ENCODE assay signal across 23 mouse cellular contexts in genomic region chr5:142792594-142792993, GRCm38 (mm10). TPM values are rescaled to one million over a fixed set of nuclear protein-coding genes. Genes with fewer than 3 reads are reported as not detected.
DNase-seq lines count a peak whose midpoint lies in the region; ATAC-seq lines count a peak whose summit lies in the region.
"Had no signal": no experiment of that assay in that cellular context is flagged by ENCODE, and none has a peak within 500 bp of the region (broad histone marks: within the 10 kb centered on the region; RNA-seq: fewer than 3 reads in every experiment).

No protein-coding gene starts in this region.

- peak; percentile 86 for DNase-seq in heart, adult 11 months
- no peak for DNase-seq in heart, postnatal 25 days (ENCODE audit: low spot score)
- peak; percentile 27 for DNase-seq in induced T-regulatory cell, adult 2 months (ENCODE audit: low read depth)
- no peak for DNase-seq in B cell, adult 2 months
- DNase-seq: adrenal gland, postnatal 10 days; adrenal gland, postnatal 36 days; cerebellum, adult 18-20 months; cerebellum, adult 9-10 months; cerebellum, postnatal 14 days; forebrain, postnatal 0 days; gastrocnemius, adult 2 months; gastrocnemius, postnatal 14 days; heart, adult 18-20 months; heart, postnatal 10 days; heart, postnatal 4 days had no signal

- H3K36me3 ChIP-seq in megakaryocyte, embryonic 14.5 days (replicated peaks; ENCODE audit: low read length) = peaks cover 53% of the 10 kb centered on the region

- ATAC-seq in megakaryocyte, adult 5-6 weeks (ENCODE audit: poor library complexity, severe bottlenecking) = no peak
- ATAC-seq: forebrain, embryonic 13.5 days; forebrain, postnatal 0 days; hindbrain, postnatal 0 days had no signal

- peaks cover 64% of the 10 kb centered on the region for H3K4me1 ChIP-seq in megakaryocyte, embryonic 14.5 days
- H3K4me1 ChIP-seq: embryonic facial prominence, embryonic 12.5 days had no signal

- H3K4me3 ChIP-seq in megakaryocyte, embryonic 14.5 days (replicated peaks) = peak overlapping the region; percentile 91
- H3K4me3 ChIP-seq: embryonic facial prominence, embryonic 12.5 days; erythroblast, embryonic 14.5 days; forebrain, embryonic 13.5 days; gastrocnemius, adult 2 months; heart, embryonic 12.5 days; heart, embryonic 15.5 days had no signal

- H3K27me3 ChIP-seq in megakaryocyte, embryonic 14.5 days (replicated peaks) = no peaks in the 10 kb centered on the region
- H3K27me3 ChIP-seq: embryonic facial prominence, embryonic 12.5 days; forebrain, embryonic 13.5 days; heart, embryonic 12.5 days; heart, embryonic 15.5 days had no signal

- intact Hi-C loops in heart, postnatal 25 days (cut with DNase I) = no loop called here

- peaks cover 18% of the 10 kb centered on the region for H3K9me3 ChIP-seq in megakaryocyte, embryonic 14.5 days
- H3K9me3 ChIP-seq: embryonic facial prominence, embryonic 12.5 days; heart, embryonic 15.5 days had no signal

RNA-seq across cellular contexts. Expression of gene Tnrc18, which starts 24.9 kb away (rescaled TPM):
- 10 to 100 TPM; 50.5 to 59.1 TPM for total RNA-seq in heart, postnatal 25 days (2021)
- 32.1 and 36.1 TPM in 2 replicates for polyA plus RNA-seq in megakaryocyte, embryonic 14.5 days (2012; ENCODE audit: insufficient read depth, low replicate concordance)
- 28.2 and 38.6 TPM in 2 replicates for total RNA-seq in megakaryocyte, adult 5-6 weeks (2015)
- 20.0 and 20.4 TPM in 2 replicates for total RNA-seq in megakaryocyte, adult 5-6 weeks (2017)

Comparison
In these comparisons a context has a peak if more than half of its experiments do, and no peak if none do; other contexts are left out.
1. DNase-seq: peak in heart, adult 11 months (single experiment) and induced T-regulatory cell, adult 2 months (single experiment); none in heart, postnatal 25 days (single experiment) and B cell, adult 2 months (0 of 2).